Mouse (Mus musculus) Muller cell, postnatal 12 days (primary cell): ENCODE data around the gene Hdac10.

Source experiments
- DNase-seq: peaks from one replicate; pipeline ENCODE4 v3.0.0-alpha.2; 2015; ENCODE audit errors: inconsistent ontology term

Hdac10 gene

GRCm38 (mm10) chr15:89074613-89075477, 53.7 kb downstream of the Hdac10 start, which contains the start of gene Trabd:
Gene Trabd (plus strand): TSS chr15:89075124.
- DNase-seq: no peak

DNA sequence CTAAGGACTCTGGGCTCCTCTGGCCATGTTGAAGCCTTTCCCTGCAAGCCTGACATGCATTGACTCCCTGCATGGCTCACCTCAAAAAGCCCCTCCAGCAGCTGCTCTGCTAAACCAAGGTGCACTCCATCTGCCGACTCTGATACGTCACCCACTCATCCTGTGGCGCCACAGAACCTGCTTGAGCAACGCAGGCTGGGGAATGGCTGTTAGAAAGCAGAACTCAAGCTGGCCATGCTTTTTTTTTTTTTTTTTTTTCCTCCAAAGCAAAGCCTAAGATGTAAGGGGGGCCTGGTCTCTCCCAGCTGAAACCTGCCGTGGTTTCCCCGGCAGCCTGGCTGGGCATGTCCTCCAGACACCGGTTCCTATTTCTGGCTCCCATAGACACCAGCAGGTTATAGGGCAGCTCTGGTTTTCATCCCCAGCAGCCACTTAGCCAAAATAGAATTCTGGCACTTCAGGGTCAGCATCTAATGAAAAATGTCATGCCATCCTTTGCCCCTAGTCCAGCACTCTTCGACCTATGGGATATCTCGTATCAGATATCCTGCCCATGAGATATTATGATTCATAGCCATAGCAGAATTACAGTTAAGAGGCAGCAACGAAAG, 54.4 kb downstream of the Hdac10 start:
- no peak for DNase-seq
